Mouse (Mus musculus) layer of hippocampus, adult 8-10 months (tissue): ENCODE data around the gene Dars. TPM values are rescaled to one million over a fixed set of nuclear protein-coding genes. Genes with fewer than 3 reads are reported as not detected.
A peak's percentile ranks its signal among the peaks of the same experiment; 100 is the strongest.

Experiments used
- DNase-seq, 2 experiments: peaks; one replicate each; pipeline ENCODE4 v3.0.0; 2022; ENCODE audit warnings: low spot score in 2 of 2
- total RNA-seq, 4 experiments: library from RNA; stranded (reverse); gene quantifications; 2 replicates each; pipeline ENCODE4 v1.2.4; 2022

The Dars gene
- total RNA-seq, 4 experiments from 2014 or later = 67.1 to 69.8 (median 68.3) TPM

DNA sequence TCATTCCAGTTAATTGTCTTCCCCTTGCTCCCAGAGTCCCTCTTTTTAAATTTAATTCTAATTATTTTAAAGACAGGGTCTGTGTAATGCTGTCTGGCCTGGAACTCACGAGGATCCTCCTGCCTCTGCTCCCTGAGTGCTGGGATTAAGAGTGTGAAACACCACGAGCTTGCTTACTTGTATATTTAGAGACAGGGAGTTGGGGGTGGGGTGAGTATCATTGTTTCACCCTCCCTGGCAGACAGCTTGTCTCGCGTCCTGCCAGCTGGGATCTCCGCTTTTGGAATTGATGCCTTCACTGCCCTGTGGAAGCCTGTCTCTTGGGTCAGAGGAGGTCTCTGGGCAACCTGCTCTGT, 343 bp upstream of the Dars start:
- peak in 1 of 2 experiments; percentile 12 for DNase-seq

DNA sequence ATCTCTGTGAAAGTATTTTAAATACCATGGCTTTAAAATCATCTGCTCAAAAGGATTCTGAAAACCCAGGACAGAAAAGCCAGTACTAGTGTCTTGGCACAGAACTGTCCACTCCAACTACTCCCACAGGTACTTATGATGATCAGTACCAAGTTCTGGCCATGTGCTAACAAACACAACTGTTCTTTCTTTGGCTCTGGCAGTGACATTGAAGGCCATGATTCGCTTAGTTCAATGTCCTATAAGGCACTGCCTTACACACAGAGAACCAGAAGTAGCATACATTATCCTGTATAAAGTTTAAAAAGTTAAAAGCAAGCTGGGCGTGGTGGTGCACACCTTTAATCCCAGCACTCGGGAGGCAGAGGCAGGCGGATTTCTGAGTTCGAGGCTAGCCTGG, 6.0 kb downstream of the Dars start:
- no peak for DNase-seq

DNA sequence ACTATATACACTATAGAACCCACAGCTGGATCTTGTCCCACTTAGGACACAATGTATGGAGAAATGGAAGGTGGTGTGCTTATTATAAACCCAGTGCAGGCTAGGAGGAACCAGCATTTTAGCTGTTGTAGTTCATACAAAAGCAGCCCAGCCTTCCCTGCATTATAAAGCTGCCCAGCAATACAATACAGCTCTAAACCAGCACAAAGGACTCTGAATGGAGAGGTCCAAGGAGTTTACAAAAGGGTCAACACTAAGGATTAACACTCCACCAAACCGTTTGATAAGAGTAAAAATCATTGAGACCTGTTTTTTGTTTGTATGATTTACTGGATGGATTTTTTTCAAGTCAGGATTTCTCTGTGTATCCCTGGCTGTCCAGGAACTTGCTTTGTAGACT, 10.3 kb downstream of the Dars start:
- DNase-seq = no peak

DNA sequence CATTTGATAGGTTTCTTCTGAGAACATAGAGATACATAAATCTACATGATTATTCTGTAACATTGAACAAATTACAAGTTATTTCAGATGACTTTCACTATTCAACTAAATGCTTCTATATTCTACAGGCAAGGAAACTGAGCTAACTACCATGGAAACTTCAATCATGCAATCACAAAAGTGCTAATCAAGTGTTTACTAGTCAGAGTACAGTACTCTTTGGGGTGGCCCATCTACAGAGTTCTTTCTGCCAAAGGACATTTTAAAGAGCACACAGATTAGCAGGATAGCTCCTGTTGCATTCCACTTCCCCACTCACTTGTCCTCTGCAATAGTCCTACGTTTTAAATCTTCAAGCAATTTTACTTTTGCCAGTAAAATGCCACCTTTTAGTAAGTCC, 11.5 kb downstream of the Dars start:
- no peak for DNase-seq

DNA sequence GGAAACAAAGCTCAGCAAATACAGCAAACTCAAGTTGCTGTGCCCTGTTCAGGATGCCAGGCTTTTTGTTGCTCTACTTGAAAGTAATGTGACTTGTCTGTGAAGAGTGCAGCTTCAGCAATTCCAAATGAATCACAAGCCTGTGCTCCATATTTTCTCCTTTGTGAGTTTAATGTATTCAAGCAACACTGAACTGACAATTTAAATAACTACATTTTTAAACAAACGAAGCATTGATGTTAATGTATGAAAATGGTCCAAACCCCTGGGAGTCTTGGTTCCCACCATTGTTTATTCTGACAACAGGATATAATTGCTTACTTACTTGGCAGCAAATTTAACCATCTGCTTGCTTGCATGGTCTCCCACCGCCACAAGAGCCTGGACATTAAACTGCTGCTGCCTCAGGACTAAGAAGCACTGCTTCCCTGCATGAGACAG, 12.1 kb downstream of the Dars start:
- DNase-seq = no peak

DNA sequence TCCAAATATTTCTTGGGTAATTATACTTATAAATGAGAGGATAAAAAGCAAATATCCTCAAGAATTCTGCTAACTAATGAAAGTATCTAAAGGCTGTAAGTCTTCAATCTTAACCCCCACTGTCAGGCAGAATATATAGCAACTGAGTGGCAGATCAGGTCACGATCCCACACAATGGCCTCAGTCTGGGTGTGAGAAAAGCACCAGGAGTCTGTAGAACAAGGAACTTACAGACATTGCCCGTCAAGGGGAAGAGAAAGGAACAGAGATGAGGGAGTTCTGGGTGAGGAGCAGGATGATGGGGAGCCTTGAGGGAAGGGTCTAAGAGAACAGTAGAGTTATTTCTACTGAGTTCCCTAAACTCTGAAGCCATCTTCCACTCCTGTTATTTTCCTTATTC, 16.2 kb downstream of the Dars start:
- no peak for DNase-seq

DNA sequence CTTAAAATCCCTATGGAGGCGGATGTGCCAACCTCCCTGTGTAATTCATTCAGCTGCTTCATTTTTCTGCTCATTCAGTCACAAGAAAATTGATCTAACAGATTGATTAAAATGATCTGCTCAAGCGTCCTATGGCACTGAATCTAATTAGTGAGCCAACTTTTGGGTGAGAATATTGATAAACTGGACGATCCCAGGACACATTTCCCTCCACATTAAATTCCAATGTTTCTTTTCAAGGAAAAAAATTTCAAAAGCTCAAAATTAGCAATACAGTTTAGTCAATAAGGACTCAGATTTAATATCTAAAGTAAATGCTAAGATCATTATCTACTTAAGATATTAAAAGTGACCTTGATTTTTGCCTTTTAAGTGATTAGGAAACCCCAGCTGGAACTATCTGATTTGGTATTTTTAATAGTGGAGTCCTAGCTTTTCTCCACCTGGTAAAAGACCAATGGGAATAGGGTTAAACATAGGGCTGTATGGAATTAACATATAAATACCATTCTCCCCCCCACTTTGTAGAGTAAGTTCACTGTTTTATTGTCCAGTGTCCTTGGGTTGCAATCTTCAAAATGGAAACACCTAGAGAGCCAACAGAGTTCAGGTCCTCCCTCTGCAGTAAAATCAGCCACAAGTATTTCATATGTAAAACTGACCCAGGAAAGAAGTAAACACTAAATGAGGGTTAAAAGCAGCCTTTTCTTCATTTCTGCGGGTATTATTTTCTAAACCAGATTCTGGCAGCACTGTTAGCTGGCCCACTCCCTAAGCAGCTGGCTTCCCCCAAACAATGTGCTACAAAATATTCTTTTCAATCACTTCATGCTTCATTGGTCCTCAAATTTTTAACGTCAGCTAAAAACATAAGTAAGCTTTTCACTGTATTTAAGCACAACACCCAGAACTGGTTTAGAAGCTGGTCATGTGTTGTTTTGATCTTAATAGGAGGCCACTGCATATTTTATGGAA, 16.9 kb downstream of the Dars start:
- peak in 1 of 2 experiments; percentile 12 for DNase-seq

DNA sequence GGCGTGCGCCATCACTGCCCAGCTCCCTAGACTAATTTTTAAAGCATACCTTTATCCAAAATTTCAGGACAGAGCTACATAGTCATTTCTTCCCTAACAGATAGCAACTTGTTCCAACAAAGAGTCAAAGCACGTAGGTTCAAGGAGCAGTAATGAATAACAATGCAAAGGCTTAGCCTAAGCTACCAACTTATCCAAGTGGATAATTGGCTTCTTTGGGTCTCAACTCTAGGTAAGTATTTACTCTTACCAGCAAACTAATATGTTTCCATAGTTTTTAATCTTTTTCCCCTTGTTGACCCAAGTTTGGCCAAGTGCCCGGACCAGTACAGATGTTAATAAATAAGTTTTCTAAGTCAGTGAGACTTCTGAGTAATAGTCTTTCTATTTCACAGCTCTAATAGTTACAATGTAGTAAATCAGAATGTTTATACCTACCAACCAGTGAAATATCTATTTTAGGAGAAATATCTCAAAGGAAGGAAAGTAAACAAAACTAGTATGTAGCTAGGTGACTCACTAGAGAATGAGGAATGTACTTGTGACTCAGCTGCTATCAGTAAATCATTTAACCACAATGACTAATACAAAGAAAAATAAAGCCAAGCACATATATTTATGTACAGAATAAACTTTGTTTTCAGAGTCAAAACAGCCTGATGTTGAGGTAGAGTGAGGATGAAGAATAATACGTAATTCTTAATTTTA, 18.3 kb downstream of the Dars start:
- DNase-seq = no peak

DNA sequence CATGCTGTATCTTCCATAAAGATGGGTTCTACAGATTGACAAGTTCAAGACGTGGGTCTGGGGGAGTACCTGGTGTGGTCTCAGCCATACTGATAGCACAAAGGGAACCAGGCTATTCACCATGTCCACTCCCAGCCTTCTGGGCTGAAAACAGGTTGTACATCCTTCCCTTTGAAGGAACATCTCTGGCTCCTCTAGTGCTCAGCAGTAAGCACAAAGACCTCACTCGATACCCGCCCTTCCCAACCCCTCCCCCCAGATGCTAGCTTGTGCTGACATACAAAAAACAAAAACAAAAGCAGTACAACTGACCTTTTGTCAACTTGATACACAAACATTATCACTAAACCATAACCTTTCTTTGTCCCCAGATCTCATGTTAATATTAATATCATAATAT, 22.5 kb downstream of the Dars start:
- no peak for DNase-seq

DNA sequence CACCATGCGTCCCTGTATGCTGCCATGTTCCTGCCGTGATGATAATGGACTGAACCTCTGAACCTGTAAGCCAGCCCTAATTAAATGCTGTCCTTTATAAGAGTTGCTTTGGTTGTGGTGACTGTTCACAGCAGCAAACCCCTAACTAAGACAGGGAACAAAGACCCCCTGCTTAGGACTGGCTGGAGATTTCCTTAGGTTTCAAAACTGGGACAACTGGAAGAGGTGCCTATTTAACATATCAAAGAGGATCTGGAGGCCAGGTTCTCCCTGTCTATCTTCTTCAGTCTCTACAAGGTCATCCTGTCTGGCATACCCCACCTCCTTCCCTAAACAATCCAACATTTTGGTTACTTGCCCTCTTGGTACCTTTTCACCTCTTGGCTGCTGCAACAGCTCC, 24.8 kb downstream of the Dars start:
- no peak for DNase-seq

DNA sequence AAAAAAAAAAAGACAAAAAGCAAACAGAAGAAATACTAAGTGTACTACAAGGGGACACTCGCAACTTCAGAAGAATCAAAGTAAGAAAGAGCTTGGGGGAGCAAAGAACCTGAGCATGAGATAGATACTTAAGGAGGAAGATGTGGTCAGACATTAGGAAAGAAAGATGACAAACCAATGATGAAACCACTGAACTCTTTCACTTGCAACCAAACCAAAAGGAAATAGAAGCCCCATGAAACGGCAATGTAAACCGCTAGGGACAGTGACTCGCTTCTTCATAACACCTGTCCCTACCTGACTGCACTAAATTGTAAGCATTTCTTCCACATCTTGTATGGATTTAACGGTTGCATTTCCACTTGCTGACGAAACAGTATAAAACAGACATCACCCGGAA, 30.7 kb downstream of the Dars start:
- no peak for DNase-seq

DNA sequence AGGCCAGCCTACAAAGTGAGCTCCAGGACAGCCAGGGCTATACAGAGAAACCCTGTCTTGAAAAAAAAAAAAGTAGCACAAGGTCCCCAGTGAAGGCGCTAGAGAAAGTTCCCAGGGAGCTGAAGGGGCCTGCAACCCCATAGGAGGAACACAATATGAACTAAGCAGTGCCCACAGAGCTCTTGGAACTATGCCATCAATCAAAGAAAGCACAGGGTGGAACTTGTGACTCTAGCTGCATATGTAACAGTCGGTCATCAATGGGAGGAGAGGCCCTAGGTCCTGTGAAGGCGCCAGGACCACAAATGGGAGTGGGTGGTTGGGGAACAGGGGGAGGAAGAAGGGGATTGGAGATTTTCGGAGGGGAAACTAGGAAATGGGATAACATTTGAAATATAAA, 40.3 kb downstream of the Dars start:
- no peak for DNase-seq

DNA sequence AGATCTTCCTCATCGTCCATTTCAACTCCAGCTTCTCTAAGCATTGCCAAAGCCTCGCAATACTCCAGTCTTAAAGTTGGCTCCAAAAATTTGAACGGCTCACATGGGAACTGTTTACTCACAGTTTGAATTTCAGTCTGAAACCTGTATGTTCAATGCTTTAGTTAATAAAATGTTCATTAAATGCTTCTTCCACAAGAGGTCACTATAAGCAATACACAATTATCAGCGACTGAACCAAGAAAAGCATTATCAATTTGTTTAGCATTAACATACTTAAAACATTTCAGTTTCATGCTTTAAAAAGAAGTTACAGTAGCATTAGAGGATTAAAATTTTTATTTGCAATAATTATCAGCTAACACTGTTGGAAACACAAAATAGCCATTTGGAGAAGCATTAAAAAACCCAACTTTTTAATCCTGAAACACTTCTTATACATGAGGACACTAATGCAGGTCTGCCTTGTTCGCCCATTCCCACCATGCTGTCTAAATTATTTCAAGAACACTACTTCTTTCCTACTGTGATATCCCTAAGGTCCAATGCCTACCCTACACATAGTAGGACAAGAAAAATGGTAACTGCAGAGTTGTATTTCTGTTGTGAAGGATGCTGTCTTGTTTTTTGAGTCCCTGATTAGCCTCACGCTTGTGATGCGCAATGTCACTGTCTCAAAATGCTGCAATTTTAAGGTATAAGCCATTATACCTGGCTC, 44.9 kb downstream of the Dars start:
- no peak for DNase-seq

DNA sequence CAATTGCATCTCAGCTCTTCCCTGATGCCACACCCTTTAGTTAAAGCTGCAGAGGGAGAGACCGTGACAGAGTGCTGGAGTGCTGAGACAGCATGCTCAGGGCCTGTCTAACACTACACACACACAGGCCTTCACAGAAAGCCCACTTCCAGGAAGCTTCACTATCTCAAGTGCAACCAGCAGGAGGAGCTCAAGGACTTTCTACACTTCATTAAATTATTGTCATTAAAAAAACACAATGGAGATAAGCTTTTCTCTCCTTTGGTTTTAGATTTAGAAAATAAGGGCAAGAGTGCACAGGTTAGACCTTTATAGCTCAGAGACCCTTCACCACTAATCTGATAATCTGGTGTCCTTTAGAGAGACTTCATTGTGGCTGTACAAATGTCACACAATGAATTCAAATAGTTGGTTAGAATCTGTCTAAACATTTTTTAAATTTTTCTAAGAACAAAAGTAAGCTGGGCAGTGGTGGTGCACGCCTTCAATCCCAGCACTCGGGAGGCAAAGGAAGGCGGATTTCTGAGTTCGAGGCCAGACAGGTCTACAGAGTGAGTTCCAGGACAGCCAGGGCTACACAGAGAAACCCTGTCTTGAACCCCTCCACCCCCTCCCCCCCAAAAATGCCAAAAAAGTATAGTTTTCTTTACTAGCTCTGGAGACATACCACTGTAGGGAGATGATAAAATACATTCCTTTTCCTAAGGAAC, 48.3 kb downstream of the Dars start:
- peak in 1 of 2 experiments; percentile 49 for DNase-seq

DNA sequence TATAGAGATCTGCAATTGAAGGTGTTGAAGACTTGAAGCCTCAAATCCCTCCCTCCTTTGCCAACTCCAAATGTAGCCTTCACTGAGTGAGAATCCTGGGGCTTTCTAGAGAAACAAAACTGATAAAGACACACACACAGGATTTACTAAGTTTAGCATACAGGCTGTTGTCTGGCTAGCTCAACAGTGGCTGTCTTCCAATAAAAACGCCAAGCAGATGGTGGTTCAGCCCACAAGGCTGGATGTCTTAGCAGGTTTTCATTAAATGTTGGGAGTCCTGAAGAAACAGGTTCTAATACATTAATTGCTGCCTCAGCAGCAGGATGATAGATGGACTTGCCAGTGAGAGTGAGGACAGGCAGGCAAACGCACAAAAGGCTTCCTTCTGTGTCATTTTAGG, 56.6 kb downstream of the Dars start:
- DNase-seq = peak; percentile 39 to 62

DNA sequence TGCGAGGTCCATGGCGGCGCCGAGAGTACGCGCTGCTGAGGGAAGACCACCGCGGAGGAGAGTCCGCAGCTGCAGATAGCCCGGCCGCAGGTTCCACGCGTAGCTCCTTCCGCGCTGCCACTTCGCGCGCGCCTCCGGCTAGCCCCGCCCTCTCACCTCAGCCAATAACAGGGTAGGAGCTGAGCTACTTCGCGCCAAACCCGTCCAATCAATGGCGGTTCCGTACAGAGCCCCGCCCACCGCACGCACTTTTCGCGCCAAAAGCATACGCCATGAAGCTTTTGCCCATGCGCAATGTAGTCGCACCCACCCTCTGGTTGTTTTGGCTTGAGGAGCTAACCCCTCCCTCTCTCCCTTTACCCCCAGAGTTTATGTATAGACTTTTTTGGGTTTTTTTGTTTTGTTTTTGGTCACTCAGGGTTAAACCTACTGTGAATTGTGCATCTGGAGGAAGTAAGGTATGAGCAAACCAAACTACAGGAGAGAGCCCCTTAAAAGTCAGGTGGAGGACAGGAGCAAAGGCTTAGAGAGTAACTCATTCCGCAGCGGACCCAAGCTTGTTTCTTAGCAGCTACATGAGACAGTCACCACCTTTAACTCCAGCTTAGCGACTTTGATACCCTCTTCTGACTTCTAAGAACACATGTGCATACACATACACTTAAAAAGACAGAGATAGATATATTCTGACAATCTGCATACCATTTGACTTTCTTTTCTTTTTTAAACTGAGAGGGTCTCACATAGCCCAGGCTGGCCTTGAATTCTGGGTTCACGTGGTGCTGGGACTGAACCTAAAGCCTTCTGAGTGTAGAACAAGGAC, 57.4 kb downstream of the Dars start, which contains the start of gene Mcm6:
TSS of gene Mcm6 (minus strand) at position 111 of the 823 bp plus-strand sequence.
- peak; percentile 91 to 92 for DNase-seq

DNA sequence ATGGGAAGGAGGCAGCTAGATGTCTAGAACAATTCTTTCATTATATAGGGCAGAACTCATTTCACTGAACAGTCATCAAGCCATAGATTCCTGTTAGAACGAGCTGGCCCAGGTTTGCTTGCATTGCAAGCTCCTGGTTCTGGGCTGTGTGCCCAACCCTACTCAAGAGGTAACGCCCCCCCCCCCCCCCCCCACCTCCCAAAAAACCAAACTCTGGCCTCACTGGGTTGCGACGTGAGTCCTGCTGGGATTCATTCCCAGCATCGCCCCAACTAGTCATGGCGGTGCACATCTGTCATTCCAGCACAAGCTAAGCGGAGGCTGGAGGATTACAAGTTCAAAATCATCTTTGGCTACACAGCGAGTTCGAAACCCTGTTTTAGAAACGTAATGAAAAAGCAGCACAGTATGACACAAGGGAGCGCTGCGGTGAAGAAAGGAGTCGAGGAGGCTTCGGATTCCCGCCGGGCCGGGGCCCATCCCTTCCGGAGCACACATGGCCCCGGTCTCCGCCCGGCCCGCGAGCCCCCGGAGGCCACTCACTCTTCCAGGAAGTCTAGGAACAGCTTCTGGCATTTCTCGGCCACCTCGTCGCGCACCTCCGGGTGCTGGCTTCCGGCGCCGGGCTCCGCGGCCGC, 58.1 kb downstream of the Dars start:
- peak in 1 of 2 experiments; percentile 18 for DNase-seq

DNA sequence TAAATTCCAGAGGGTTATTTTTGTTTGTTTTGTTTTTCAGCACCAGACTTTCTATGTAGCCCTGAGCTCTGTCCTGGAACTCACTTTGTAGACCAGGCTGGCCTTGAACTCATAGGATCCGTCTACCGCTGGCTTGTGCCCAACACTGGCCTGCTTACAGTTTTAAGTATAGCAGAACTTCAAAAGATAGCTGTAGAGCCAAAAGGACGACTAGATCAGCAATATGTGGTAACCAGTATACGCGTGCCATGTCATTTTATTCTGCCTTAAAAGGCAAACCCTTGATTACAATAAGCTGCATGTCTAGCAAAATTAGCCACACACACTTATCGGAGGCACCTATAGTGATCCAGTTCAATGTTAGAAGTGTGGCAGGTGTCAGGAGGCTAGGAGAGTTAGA, 58.9 kb downstream of the Dars start:
- DNase-seq = no peak

DNA sequence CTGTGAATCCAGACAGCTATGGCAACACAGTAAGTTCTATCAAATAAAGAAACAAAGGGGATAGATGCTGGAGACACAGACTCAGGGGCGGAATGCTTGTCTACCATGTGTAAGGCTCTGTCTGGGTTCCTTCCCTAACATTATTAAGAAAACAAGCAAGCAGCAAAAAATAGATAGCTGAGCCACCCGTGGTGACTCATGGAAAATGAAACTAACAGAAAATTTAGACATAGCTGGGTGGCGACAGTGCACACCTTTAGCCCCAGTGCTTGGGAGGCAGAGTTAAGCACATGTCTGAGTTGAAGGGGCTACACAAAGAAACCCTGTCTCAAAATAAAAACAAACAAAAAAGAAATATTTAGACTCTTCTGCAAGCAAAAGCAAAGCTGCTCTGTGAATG, 59.7 kb downstream of the Dars start:
- DNase-seq = no peak

DNA sequence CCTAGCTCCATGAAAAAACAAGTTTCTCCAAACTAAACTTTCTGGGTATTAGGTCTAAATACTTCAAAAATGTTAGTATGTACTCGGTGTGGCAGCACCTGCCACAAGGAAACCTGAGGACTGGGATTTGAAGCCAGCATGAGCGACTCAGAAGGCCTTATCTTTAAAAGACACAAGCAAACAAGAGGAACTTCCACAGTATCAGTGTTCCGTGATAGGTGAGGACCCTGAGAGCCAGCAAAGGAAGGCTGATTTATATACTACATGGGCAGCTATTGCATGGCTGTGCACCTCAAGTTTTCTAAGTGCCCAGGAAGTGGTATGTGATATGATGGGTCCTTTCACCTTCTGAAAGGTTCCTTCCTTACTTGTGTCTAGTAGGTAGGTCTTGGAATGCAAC, 64.1 kb downstream of the Dars start:
- no peak for DNase-seq
